Mouse (Mus musculus): ENCODE results near the gene 4933409G03Rik. TPM values are rescaled to one million over a fixed set of nuclear protein-coding genes. Genes with fewer than 3 reads are reported as not detected.
"Not testable (repeated sequence)": the region's sequence is repeated elsewhere in the genome, so short reads cannot be mapped to it uniquely, and the experiment has no call there.

The 4933409G03Rik gene
- not detected in 2 replicates for polyA plus RNA-seq (2014; fragmentation: Nextera tagmentation; extraction: Ambion mirVana)

GRCm38 (mm10) chr2:68582113-68582512 is at the start of gene 4933409G03Rik:
Gene 4933409G03Rik, plus strand, starts transcription at chr2:68582413.
- H3K4me2 ChIP-seq (ENCODE audit: low read length), result no peak within 1 kb of the TSS
- DNase-seq (ENCODE audit: low spot score), result no peak

GRCm38 (mm10) chr2:68544190-68544589 is 38.0 kb upstream of the 4933409G03Rik start:
- WGBS, result 25% methylated on average over 2 of the region's 2 CpGs
- no peaks in the 10 kb centered on the region; the same call in 1 of the 2 replicates for H3K4me1 ChIP-seq (replicated peaks; ENCODE audit: control insufficient read depth, insufficient read depth, low read length)
- no peak overlapping the region for H3K9ac ChIP-seq (ENCODE audit: low read length)
- H3K27me3 ChIP-seq (replicated peaks; ENCODE audit: control insufficient read depth, insufficient read depth, low read length), result no peaks in the 10 kb centered on the region
- ATAC-seq (replicated peaks; ENCODE audit: low FRiP score, low TSS enrichment, low read depth) (peak; percentile 68; the same call in 1 of the 2 replicates), DNase-seq (ENCODE audit: low spot score) (no peak)
- no peak overlapping the region for H3K4me2 ChIP-seq (ENCODE audit: low read length)
- H3K36me3 ChIP-seq (ENCODE audit: control insufficient read depth, insufficient read depth, low read length), result no peaks in the 10 kb centered on the region
- no peaks in the 10 kb centered on the region for H3K9me3 ChIP-seq (ENCODE audit: control insufficient read depth, low read length)
- H3K4me3 ChIP-seq (ENCODE audit: low read depth, low read length), result no peak overlapping the region
- H3K27ac ChIP-seq (ENCODE audit: low read depth), result no peak overlapping the region

More at GRCm38 (mm10) chr2:68582113-68582512, at the start of gene 4933409G03Rik:
- H3K4me3 ChIP-seq (ENCODE audit: low read depth, low read length), result no peak within 1 kb of the TSS
- H3K36me3 ChIP-seq (ENCODE audit: control insufficient read depth, insufficient read depth, low read length), result no peaks in the 10 kb centered on the region
- H3K4me1 ChIP-seq (replicated peaks; ENCODE audit: control insufficient read depth, insufficient read depth, low read length), result no peaks in the 10 kb centered on the region
- H3K27me3 ChIP-seq (replicated peaks; ENCODE audit: control insufficient read depth, insufficient read depth, low read length), result no peaks in the 10 kb centered on the region
- ATAC-seq (replicated peaks; ENCODE audit: low FRiP score, low TSS enrichment, low read depth), result no peak
- H3K9ac ChIP-seq (ENCODE audit: low read length), result no peak within 1 kb of the TSS
- 89% methylated on average over 5 of the region's 5 CpGs for WGBS
- no peaks in the 10 kb centered on the region for H3K9me3 ChIP-seq (ENCODE audit: control insufficient read depth, low read length)
- no peak within 1 kb of the TSS for H3K27ac ChIP-seq (ENCODE audit: low read depth)

- no peak overlapping the region for H3K4me2 ChIP-seq (ENCODE audit: low read length)
- no peaks in the 10 kb centered on the region for H3K27me3 ChIP-seq (replicated peaks; ENCODE audit: control insufficient read depth, insufficient read depth, low read length)
- no peak for DNase-seq (ENCODE audit: low spot score)
- H3K4me3 ChIP-seq (ENCODE audit: low read depth, low read length), result no peak overlapping the region
- no peaks in the 10 kb centered on the region for H3K9me3 ChIP-seq (ENCODE audit: control insufficient read depth, low read length)
- 42% methylated on average over 4 of the region's 4 CpGs for WGBS
- H3K4me1 ChIP-seq (replicated peaks; ENCODE audit: control insufficient read depth, insufficient read depth, low read length), result no peaks in the 10 kb centered on the region
- ATAC-seq (replicated peaks; ENCODE audit: low FRiP score, low TSS enrichment, low read depth), result no peak
- H3K36me3 ChIP-seq (ENCODE audit: control insufficient read depth, insufficient read depth, low read length), result no peaks in the 10 kb centered on the region
- no peak overlapping the region for H3K9ac ChIP-seq (ENCODE audit: low read length)
- no peak overlapping the region for H3K27ac ChIP-seq (ENCODE audit: low read depth)
Measured at GRCm38 (mm10) chr2:68560821-68561220, 21.4 kb upstream of the 4933409G03Rik start.

GRCm38 (mm10) chr2:68563331-68563730 is 18.9 kb upstream of the 4933409G03Rik start:
- H3K4me2 ChIP-seq (ENCODE audit: low read length), result no peak overlapping the region
- no peak overlapping the region for H3K9ac ChIP-seq (ENCODE audit: low read length)
- H3K9me3 ChIP-seq (ENCODE audit: control insufficient read depth, low read length), result no peaks in the 10 kb centered on the region
- 14% methylated on average over 3 of the region's 3 CpGs for WGBS
- ATAC-seq (replicated peaks; ENCODE audit: low FRiP score, low TSS enrichment, low read depth) (no peak), DNase-seq (ENCODE audit: low spot score) (no peak)
- H3K27ac ChIP-seq (ENCODE audit: low read depth), result no peak overlapping the region
- no peaks in the 10 kb centered on the region for H3K4me1 ChIP-seq (replicated peaks; ENCODE audit: control insufficient read depth, insufficient read depth, low read length)
- H3K27me3 ChIP-seq (replicated peaks; ENCODE audit: control insufficient read depth, insufficient read depth, low read length), result no peaks in the 10 kb centered on the region
- no peak overlapping the region for H3K4me3 ChIP-seq (ENCODE audit: low read depth, low read length)
- H3K36me3 ChIP-seq (ENCODE audit: control insufficient read depth, insufficient read depth, low read length), result no peaks in the 10 kb centered on the region

GRCm38 (mm10) chr2:68568361-68568760 is 13.9 kb upstream of the 4933409G03Rik start:
- ATAC-seq (replicated peaks; ENCODE audit: low FRiP score, low TSS enrichment, low read depth), result no peak
- DNase-seq (ENCODE audit: low spot score), result no peak
- no peak overlapping the region for H3K27ac ChIP-seq (ENCODE audit: low read depth)

GRCm38 (mm10) chr2:68572340-68572739 is 9.9 kb upstream of the 4933409G03Rik start:
- ATAC-seq (replicated peaks; ENCODE audit: low FRiP score, low TSS enrichment, low read depth) (no peak), DNase-seq (ENCODE audit: low spot score) (no peak)
- WGBS, result 37% methylated on average over 4 of the region's 4 CpGs

More at GRCm38 (mm10) chr2:68568361-68568760, 13.9 kb upstream of the 4933409G03Rik start:
- no peaks in the 10 kb centered on the region for H3K27me3 ChIP-seq (replicated peaks; ENCODE audit: control insufficient read depth, insufficient read depth, low read length)
- H3K9me3 ChIP-seq (ENCODE audit: control insufficient read depth, low read length), result no peaks in the 10 kb centered on the region
- no peaks in the 10 kb centered on the region for H3K36me3 ChIP-seq (ENCODE audit: control insufficient read depth, insufficient read depth, low read length)
- H3K4me2 ChIP-seq (ENCODE audit: low read length), result no peak overlapping the region
- H3K4me1 ChIP-seq (replicated peaks; ENCODE audit: control insufficient read depth, insufficient read depth, low read length), result no peaks in the 10 kb centered on the region
- H3K9ac ChIP-seq (ENCODE audit: low read length), result no peak overlapping the region
- no peak overlapping the region for H3K4me3 ChIP-seq (ENCODE audit: low read depth, low read length)
- 88% methylated on average over 15 of the region's 15 CpGs for WGBS

GRCm38 (mm10) chr2:68592765-68593164 is 10.6 kb downstream of the 4933409G03Rik start:
- no peak overlapping the region for H3K4me3 ChIP-seq (ENCODE audit: low read depth, low read length)
- no peak overlapping the region for H3K27ac ChIP-seq (ENCODE audit: low read depth)
- no peaks in the 10 kb centered on the region for H3K36me3 ChIP-seq (ENCODE audit: control insufficient read depth, insufficient read depth, low read length)
- ATAC-seq (replicated peaks; ENCODE audit: low FRiP score, low TSS enrichment, low read depth), result no peak
- no peaks in the 10 kb centered on the region for H3K9me3 ChIP-seq (ENCODE audit: control insufficient read depth, low read length)
- 15% methylated on average over 3 of the region's 3 CpGs for WGBS
- no peaks in the 10 kb centered on the region; the same call in 1 of the 2 replicates for H3K4me1 ChIP-seq (replicated peaks; ENCODE audit: control insufficient read depth, insufficient read depth, low read length)
- H3K4me2 ChIP-seq (ENCODE audit: low read length), result no peak overlapping the region
- no peaks in the 10 kb centered on the region for H3K27me3 ChIP-seq (replicated peaks; ENCODE audit: control insufficient read depth, insufficient read depth, low read length)
- no peak overlapping the region for H3K9ac ChIP-seq (ENCODE audit: low read length)
- no peak for DNase-seq (ENCODE audit: low spot score)

More at GRCm38 (mm10) chr2:68572340-68572739, 9.9 kb upstream of the 4933409G03Rik start:
- Histone ChIP-seq H3K4me1 (replicated peaks; ENCODE audit: control insufficient read depth, insufficient read depth, low read length) (no peaks in the 10 kb centered on the region), H3K9me3 (ENCODE audit: control insufficient read depth, low read length) (no peaks in the 10 kb centered on the region), H3K27ac (ENCODE audit: low read depth) (no peak overlapping the region), H3K36me3 (ENCODE audit: control insufficient read depth, insufficient read depth, low read length) (no peaks in the 10 kb centered on the region), H3K9ac (ENCODE audit: low read length) (no peak overlapping the region), H3K4me2 (ENCODE audit: low read length) (no peak overlapping the region), H3K4me3 (ENCODE audit: low read depth, low read length) (no peak overlapping the region), H3K27me3 (replicated peaks; ENCODE audit: control insufficient read depth, insufficient read depth, low read length) (no peaks in the 10 kb centered on the region)

- H3K9me3 ChIP-seq (ENCODE audit: control insufficient read depth, low read length); H3K27me3 ChIP-seq (replicated peaks; ENCODE audit: control insufficient read depth, insufficient read depth, low read length); H3K4me2 ChIP-seq (ENCODE audit: low read length); H3K27ac ChIP-seq (ENCODE audit: low read depth); H3K4me3 ChIP-seq (ENCODE audit: low read depth, low read length); DNase-seq (ENCODE audit: low spot score); H3K36me3 ChIP-seq (ENCODE audit: control insufficient read depth, insufficient read depth, low read length); H3K4me1 ChIP-seq (replicated peaks; ENCODE audit: control insufficient read depth, insufficient read depth, low read length); ATAC-seq (replicated peaks; ENCODE audit: low FRiP score, low TSS enrichment, low read depth); H3K9ac ChIP-seq (ENCODE audit: low read length): not testable (repeated sequence)
- 33% methylated on average over 1 of the region's 5 CpGs for WGBS
Measured at GRCm38 (mm10) chr2:68656186-68656585, 74.0 kb downstream of the 4933409G03Rik start, which contains the start of gene 4932414N04Rik. Gene 4932414N04Rik, plus strand, starts transcription at chr2:68656486.

Measured in intestine, embryonic 14.5 days (tissue).